Mouse (Mus musculus) heart, postnatal 0 days (tissue): ENCODE data around the gene Nrarp.

Experiments used
- CTCF ChIP-seq: IDR thresholded peaks from 2 replicates; pipeline ENCODE4 v1.5.1; 2016; ENCODE audit warnings: antibody characterized with exemption, control low read depth, low read depth
- EP300 ChIP-seq: IDR thresholded peaks from 2 replicates; pipeline ENCODE4 v1.6.1; 2016; ENCODE audit warnings: antibody characterized with exemption, low read depth

DNA sequence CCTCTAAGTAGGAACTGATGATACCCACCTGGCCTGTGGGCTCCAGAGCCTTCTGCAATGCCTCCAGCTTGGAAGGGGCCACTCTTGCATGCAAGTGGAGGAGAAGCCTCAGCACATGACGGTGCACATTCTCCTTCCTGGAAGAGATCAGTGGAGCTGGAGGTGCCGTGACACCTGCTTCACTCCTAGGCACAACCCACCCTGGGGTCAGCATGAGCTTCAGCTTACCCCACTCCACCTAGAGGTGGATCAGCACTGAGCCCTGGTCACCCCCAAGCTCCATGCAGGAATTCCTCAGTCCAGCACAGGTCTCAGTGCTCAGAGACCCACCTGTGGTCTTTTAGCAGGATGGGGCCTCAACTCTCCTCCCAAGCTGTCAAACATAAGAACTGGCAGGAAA is 20.1 kb downstream of the Nrarp start:
- TF ChIP-seq EP300 (no peak), CTCF (no peak)
